Mouse (Mus musculus): ENCODE data around the gene Shroom3.

Shroom3 gene

DNA sequence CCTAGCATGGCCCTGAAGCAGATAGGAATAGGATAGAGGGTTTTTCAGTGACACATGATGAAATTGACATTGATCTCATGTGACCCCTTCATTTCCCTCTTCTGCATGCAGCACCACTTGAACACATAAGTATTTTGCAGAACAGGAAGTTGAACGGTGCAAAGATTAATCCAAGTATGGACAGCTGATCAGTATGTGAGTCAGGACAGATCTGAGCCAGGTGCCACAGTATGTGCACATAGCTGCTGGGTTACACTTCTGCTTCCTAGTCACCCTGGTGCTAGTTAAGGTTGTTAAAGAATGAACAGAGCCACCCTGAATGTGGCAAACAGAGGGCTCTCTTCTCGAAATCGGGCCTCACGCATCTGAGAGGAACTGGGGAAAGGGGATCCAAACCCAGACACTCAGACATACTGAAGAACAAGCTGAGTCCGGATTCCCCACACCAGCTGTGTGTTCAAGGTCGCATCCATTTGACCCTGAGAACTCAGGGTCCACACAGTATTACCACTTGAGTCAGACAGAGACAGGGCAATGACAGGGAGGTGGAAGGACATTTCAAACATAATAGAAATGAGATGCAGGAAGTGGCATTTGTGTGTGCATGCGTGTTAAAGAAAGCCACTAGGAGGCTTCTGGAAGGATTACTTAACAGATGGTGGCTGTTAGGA, 251.2 kb downstream of the Shroom3 start:
- DNase-seq (ENCODE audit: low spot score), result no peak

DNA sequence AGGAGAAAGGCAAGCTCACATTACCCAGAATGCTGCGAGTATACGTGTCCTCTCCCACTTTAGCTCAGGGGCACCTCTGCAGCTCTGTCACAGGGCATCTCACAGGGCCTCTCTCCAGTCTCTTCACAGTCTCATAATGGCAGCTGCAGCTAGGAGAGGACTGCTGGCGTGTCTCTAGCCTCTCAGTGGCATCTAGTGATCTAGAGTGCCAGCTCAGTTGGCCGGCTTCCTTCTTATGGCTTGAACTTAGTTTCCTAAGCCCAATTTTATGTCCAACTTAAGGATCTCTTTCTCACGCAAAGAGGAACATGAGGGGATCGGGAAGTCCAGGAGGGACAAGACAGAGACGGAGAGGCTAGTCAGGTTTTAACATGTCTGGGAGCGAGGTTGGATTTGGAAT, 252.6 kb downstream of the Shroom3 start:
- DNase-seq (ENCODE audit: low spot score), result no peak

DNA sequence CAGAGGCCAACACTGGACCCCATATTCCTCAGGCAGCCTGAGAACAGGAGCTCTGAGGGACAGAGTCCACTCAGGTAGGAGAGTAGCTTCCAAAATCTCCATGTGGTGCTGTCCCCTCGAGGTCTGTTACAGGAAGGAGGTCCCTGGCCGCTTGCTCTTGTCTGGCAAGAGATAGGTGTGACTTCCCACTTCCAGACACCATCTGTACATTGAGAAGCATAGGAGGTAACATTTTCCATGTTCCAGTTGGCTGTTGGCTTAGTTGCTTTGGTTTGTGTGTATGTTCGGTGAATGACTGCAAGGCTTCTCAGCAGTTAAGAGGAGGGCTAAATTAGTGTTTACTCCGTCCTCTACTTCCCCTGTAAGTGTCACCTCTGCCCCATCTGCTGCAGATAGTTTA, 254.5 kb downstream of the Shroom3 start:
- DNase-seq (ENCODE audit: low spot score), result no peak

DNA sequence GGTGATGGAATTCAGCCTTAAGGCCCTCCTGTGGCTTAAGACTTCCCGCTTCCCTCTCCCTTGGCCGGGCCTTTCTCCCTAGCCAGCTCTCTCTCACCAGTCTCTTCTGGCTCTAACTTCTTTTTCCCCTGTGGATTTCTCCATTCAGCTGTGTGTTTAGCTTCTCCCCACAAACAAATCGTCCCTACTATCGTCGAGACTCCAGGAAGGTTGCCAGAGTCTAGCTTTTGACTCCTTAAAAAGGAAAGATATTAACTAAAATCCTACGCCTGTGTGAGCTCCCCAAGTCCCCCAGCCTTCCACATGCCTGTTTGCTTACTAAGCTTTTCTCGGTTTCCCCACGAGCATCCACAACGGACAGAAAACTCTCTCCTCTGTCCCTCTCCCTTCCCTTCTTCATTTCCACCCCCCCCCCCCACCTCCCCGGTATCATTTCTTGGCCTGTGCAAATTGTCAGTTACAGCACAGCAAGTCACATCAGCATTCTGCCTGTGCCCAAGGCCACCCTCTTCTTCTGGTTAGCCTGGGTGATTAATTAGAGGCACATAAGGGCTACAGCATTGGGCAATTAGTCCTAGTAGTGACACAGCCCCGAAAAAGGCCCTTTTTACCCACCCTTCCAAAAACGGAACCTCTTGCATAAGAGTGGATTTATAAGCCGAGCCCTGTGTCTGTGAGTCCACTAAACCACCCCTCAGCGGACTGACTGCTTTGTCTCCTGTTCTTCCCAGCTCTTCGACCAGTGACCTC, 256.2 kb downstream of the Shroom3 start:
- no peak for DNase-seq (ENCODE audit: low spot score)

DNA sequence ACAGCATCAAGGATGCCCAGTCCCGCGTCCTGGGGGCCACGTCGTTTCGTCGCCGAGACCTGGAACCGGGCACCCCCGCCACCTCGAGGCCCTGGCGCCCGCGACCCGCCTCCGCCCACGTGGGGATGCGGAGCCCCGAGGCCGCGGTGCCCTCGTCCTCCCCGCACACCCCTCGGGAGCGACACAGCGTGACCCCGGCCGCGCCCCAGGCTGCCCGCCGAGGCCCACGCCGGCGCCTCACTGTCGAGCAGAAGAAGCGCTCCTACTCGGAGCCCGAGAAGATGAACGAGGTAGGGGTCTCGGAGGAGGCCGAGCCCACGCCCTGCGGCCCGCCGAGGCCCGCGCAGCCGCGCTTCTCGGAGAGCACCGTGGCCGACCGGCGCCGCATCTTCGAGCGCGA, 258.9 kb downstream of the Shroom3 start:
- DNase-seq (ENCODE audit: low spot score), result no peak

DNA sequence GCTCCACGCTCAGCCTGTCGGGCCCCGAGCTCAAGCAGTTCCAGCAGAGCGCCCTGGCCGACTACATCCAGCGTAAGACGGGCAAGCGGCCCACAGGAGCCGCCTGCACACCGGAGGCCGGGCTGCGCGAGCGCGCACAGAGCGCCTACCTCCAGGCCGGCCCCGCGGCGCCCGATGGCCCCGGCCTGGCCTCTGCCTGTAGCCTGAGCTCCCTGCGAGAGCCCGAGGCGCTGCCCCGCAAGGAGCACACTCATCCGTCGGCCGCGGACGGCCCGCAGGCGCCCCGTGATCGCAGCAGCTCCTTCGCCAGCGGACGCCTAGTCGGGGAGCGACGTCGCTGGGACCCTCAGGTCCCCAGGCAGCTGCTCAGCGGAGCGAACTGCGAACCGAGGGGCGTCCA, 259.3 kb downstream of the Shroom3 start:
- DNase-seq (ENCODE audit: low spot score), result no peak

DNA sequence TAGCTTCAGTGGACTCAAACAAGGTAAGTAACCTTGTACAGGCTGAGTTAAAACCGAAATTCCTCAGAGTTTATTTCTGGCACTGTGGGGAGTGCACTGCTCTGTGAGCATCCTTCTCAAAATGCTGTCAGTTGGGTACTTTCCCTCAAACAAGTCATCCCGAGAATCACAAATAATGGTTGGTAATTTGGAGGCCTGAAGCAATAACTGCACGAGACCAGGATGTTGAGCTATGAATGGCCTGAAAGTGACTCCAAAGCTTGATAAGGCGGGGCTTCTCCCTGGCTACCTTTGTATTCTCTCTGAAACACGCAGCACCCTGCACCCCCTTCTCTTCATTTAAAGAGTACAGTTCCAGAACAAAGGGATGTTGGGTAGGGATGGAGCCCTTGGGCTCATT, 261.6 kb downstream of the Shroom3 start:
- no peak for DNase-seq (ENCODE audit: low spot score)

DNA sequence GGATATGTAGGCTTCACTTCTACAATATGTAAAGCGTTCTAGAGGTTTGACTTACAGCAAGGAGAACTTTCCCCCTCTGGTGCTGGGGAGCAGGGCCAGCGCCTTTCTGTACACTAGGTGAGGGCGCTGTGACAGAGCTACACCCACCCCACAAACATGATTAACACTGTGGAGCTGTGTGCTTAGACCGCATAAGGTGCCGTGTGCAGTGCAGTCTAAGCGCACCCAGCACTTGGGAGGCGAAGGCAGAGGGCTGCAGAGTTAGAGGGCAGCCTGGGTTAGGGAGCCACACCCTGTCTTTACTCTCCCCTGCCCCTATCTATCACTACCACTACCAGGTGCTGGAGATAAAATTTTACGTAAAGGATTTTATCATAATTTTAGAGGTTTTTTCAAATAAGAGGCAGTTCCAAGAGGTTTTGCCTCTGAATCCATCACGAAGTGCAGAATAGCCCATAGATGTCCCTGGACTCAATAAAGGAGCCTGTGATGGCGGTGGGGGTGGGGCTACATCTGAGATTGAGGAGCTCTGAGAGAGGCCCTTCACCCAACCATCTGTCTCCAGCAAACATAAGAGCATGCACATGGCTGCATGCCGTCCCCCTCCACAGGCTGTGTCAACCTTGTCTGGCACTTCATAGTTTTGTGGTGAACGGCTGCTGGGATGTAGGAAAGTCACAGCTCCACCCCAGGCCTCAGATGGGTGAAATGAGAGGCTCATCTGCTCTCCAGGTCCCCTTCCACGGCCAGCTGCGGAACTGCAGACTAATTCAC, 265.9 kb downstream of the Shroom3 start:
- DNase-seq (ENCODE audit: low spot score), result no peak

DNA sequence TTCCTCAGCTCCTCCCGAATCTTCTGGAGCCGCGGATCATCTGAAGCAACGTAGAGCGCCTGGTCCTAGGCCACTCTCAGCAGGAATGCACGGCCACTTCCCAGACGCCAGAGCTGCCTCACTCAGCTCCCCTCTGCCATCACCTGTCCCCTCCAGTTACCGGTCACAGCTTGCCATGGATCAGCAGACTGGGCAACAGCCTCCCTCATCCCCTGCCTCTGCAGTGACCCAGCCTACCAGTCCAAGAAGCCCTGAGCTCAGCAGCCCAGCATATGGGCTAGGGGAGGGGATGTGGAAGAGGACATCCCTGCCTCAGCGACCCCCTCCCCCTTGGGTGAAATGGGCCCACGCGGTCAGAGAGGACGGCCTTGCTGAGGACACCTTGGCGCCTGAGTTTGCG, 267.3 kb downstream of the Shroom3 start:
- DNase-seq (ENCODE audit: low spot score), result no peak

DNA sequence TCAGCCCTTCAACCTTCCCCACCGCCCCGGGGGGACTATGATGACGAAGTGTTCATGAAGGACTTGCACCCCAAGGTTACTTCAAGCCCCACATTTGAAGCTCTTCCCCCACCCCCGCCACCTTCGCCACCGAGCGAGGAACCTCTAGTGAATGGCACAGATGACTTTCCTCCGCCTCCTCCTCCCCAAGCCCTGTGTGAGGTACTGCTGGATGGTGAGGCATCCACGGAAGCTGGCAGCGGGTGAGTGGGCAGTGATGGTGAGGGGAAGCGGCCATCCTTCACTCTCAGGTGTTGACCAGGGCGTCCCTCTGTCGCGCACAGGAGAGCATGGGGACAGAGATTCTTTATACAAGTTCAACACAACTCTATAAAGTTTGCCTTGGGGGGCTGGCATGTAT, 267.8 kb downstream of the Shroom3 start:
- DNase-seq (ENCODE audit: low spot score), result no peak

DNA sequence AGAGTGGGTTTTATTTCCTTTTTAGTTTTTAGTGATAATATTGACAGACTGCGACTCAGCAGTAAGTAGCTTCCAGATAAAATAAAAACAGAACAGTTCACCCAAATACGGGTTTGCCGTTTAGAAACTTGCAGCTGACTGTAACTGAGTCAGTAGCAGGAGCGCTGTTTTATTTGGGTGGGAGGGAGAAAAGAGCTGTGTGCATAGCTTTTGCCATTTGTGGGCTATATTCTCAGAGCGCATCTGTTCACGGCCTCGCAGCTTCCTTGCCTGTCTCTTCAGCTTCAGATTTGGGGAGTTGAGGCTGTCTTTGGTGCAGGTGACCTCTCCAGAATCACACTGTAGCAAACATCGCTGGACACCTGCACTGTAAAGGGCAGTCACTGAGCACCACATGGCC, 270.6 kb downstream of the Shroom3 start:
- DNase-seq (ENCODE audit: low spot score), result no peak

DNA sequence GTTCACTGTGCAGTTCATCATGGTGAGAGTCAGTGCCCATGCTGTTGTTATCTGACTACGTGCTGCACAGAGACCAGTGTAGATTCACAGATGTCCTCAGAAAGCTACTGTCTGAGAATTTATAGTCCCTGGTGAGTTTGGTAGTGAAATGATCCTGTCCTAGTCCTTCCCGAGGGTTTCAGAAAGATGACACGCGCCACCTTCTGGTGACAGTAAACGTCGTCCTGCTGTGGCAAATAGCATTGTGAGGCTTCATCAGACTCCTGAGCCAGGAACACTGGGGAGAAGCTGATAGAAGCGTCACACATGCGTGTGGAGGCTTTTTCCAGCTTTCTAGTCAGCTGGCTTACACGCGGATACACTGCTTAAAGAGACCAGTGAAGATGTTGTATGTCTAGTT, 271.1 kb downstream of the Shroom3 start:
- DNase-seq (ENCODE audit: low spot score), result peak; percentile 84

DNA sequence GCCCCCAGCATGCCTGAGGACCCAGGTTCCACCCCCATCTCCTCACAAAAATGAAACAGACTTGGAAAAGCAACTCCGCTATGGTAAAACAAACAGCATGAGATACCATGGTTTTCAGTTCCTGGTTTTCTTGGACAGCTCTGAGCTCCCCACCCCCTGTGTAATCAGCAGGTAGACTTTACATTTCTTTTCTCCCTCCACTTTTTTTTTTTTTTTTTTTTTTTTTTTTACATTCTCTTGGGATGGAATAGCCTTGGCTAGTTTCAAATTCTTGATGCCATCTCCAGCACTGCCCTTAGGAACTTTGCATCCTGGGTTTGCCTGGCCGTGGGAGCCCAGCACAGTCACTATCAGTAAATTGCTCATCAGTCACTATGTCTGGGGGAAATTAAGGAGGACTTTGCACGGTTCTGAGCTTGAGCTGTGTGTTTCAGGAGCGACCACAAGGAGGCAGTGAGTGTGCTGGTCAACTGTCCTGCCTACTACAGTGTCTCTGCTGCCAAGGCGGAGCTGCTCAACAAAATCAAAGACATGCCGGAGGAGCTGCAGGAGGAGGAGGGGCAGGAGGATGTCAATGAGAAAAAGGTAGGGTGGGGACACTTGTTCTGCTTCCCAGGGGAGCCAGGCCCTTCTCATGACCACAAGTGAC, 271.7 kb downstream of the Shroom3 start:
- peak; percentile 67 for DNase-seq (ENCODE audit: low spot score)

DNA sequence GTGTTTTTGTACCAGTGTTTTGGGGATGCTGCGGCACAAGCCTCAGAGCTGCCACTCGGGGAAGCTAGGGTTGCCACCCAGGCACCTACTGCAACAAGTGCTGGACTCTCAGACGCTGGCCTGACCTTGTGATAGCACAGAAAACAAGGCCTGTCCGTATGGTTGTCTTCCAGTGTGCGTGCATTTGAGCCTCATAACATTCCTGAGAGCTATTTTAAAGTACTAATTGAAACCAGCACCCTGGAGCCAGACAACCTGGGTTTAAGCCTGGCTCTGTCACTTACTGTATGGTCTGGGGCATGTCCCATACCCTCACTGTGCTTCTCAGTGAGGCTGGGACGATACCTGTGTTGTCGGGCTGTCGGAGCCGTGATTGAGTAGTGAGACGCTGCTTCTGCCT, 276.1 kb downstream of the Shroom3 start:
- DNase-seq (ENCODE audit: low spot score), result no peak

DNA sequence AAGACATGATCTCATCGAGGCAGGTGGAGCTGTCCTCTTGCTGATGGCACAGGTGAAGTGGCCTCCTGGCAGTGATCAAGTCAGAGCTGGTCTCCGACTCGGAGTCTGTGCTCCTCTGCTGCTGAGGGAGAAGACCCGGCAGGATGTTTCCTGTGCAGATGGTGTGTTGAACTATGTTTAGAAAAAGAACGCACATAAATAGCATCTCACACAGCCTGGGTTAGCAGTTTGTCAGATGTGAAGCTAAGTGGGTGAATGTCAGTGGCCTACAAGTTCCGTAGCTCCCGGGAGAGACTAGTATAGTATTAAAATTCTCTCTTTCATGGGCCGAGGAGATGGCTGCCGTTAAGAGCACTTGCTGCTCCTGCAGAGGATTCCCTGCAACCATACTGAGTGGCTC, 276.5 kb downstream of the Shroom3 start:
- DNase-seq (ENCODE audit: low spot score), result no peak

DNA sequence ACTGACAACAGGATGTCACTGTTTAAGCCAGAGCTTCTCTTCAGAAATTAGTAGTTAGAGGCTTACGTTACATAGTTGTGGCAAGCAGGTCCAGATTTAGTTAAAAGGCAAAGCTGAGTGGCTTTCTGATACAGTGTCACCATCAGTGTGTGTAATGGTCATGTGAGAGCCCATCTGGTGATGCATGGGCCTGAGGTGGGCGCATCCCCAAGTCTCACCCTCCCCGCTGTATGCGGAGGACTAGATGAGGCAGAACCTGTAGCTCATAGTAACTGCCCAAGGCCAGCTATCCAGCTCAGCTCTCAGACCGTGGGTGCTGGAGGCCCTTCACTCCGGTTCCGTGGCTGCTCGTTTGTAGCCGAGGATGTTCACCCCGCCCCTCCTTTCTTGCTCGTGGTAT, 278.1 kb downstream of the Shroom3 start:
- DNase-seq (ENCODE audit: low spot score), result no peak

DNA sequence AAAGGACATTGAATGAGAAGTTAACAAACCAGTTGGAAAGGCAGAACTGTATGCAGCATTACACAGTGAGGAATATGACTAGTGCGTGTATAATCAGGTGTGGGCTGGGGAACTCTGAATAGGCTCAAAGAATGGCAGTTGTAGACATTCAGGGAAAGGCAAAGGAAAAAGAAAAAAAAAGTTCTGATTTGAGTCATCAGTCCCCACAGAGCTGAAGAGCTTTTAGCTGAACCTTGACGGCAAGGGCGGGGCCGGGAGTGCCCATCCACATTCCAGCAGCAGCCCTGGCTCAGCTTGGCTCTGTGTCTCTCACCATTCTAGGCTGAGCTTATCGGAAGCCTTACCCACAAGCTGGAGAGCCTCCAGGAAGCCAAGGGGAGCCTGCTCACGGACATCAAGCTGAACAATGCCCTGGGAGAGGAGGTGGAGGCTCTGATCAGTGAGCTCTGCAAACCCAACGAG, 278.6 kb downstream of the Shroom3 start:
- DNase-seq (ENCODE audit: low spot score), result peak; percentile 61

DNA sequence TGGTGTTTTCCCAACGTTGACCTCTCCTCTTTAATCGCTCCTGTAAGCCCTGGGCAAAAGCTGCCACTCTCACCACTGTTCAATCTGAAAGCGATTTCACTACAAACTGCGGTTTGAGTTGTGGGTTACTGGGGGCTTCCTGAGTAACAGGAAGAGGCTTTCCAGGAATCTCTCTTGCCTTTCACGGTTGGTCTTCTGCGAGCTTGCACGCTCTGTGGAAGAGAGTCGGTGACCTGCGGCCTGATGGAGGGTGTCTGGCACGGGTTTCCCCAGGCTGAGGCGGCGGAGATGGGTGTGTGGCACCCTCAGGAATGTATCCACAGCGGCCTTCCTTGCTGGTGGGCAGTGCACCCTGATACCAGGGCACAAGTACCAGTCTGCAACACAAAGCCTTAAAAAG, 281.5 kb downstream of the Shroom3 start:
- no peak for DNase-seq (ENCODE audit: low spot score)

DNA sequence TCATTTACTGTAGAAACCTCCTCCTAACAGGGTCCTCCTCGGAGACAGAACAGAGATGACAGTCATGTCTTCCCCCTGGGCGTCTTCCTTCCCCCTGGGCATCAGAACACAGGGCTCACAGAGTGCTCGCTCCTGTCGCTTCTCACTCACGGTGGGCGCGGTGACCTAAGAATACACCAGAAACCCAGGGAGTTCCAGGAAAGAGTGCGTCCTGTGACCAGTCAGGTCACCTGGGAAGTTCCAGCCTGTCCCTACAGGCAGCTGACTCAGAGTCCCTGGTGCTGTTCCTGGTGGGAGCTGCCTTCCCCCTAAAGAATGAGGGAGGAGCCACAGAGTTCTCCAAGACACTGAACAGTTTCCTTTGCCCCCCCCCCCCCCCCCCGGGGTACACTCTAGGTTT, 283.9 kb downstream of the Shroom3 start:
- no peak for DNase-seq (ENCODE audit: low spot score)

DNA sequence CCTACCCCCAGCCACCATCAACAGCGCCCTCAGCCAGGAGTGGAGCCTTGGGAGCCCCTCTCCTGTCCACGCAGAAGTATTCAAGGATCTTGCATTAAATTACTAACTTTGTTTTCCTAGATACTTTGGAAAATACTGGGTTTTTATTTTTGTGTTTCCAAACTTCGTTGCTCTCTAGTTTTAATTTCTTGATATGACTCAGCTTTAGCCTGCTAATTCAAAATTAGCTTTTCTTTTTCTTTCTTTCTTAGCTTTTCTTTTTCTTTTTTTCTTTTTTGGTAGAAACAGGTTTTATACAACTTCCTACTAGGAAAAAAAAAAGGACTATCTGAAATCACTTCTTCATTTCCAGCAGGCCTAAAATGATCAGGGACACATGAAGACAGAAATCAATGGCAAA, 284.7 kb downstream of the Shroom3 start:
- DNase-seq (ENCODE audit: low spot score), result no peak

DNA sequence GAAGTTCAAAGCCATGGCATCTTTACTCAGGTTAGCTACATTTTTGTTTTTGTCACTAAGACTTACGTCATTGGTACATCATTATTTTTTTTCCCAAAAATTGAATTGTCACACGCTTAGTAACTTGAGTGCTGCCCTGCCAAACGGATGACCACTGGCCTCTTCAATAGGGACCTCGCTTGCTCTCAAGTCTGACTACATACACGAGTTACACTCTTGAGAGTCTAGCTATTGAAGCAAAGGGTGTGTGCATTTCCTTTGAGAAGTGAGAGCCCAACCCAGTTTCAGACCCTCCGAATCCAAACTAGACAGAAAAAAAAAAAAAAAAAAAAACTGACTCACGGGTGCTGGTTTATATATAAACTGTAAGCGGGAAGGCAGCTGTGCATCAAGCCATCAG, 286.2 kb downstream of the Shroom3 start:
- DNase-seq (ENCODE audit: low spot score), result no peak

DNA sequence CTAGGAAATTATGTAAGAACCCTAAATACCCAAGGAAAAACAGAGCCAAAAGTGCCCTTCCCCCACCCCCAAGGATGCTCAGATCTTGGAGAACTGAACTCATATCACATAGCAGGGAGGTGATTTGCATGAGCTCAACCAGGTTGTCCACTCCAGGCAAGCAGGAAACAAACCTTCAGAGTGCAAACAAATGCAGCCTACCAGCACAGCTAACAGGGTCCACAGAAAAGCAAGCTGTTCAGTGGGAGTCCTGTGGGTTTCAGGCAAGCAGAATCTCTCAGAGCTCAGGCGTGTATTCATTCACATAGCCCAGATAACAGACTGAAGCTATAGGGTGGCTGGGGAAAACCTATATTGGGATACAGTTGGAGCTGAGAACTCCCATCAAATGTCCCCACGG, 286.7 kb downstream of the Shroom3 start:
- no peak for DNase-seq (ENCODE audit: low spot score)

DNA sequence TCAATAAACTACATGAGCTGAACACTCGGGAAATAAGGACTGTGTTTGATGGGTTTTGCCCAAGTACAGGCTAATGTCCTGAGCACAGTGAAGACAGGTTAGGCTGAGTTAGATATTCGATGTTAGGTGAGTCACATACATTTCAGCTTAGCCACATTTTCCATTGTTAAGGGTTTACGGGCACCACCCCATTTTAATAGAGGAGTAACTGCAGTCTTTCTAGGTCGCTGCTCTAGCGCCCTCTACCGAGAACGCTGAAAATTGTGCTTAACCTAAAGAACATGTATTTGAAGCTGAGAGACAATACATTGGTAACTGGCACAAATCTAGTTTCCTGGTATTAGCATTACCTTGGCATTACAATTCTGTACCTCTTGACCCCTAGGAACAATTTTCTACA, 287.2 kb downstream of the Shroom3 start:
- no peak for DNase-seq (ENCODE audit: low spot score)

Data from testis, postnatal 10 days (tissue).